In genomic region chr13:116087541-116088308, GRCm38 (mm10) we compare ENCODE assay signal across 22 mouse cellular contexts.
DNase-seq lines count a peak whose midpoint lies in the region; ATAC-seq and TF ChIP-seq lines count a peak whose summit lies in the region.
"Had no signal": no experiment of that assay in that cellular context is flagged by ENCODE, and none has a peak within 500 bp of the region (broad histone marks: within the 10 kb centered on the region; RNA-seq: fewer than 3 reads in every experiment).

No protein-coding gene starts in this region.

- H3K4me2 ChIP-seq in forebrain, embryonic 15.5 days (replicated peaks) = no peak overlapping the region
- H3K4me2 ChIP-seq in hindbrain, postnatal 0 days (ENCODE audit: low read depth, low read length) = no peak overlapping the region
- no peak overlapping the region for H3K4me2 ChIP-seq in neural tube, embryonic 13.5 days
- H3K4me2 ChIP-seq: heart, embryonic 15.5 days; liver, embryonic 12.5 days; lung, embryonic 14.5 days had no signal

- no peak for TF ChIP-seq POLR2A in brain, embryonic 14.5 days (IDR thresholded peaks at IDR 0.05; ENCODE audit: borderline replicate concordance, extremely low read depth, insufficient read depth, insufficient read length, poor library complexity, severe bottlenecking)

- 11% methylated on average over 4 of the region's 4 CpGs for WGBS in forebrain, embryonic 15.5 days
- 35% methylated on average over 4 of the region's 4 CpGs for WGBS in hindbrain, postnatal 0 days
- WGBS in neural tube, embryonic 13.5 days = 43% methylated on average over 4 of the region's 4 CpGs

- peak; percentile 92 for DNase-seq in brain, embryonic 14.5 days (ENCODE audit: low read depth)
- peak; percentile 34 for DNase-seq in hindbrain, postnatal 0 days (ENCODE audit: low spot score)
- DNase-seq in frontal cortex, postnatal 36 days (ENCODE audit: low spot score in 2 of 2) = no peak
- no peak for DNase-seq in adrenal gland, adult 18-20 months (ENCODE audit: low spot score in 2 of 2)
- DNase-seq in adrenal gland, postnatal 10 days = no peak
- no peak for DNase-seq in kidney, postnatal 25 days
- DNase-seq: cerebellum, adult 9-11 months; gastrocnemius, adult 2 months; heart, adult 2 months; kidney, adult 11 months; kidney, postnatal 14 days; layer of hippocampus, adult 9-11 months; lung, embryonic 14.5 days; thymus, adult 2 months had no signal

- peak; percentile 98 for ATAC-seq in forebrain, embryonic 15.5 days (replicated peaks)
- ATAC-seq in hindbrain, postnatal 0 days = peak; percentile 71
- ATAC-seq in neural tube, embryonic 13.5 days (ENCODE audit: low read depth) = peak; percentile 93
- ATAC-seq: activated CD4-positive, CD25-positive, alpha-beta regulatory T cell, adult 4 months; liver, embryonic 12.5 days; Patski had no signal

- H3K4me1 ChIP-seq in forebrain, embryonic 15.5 days = peaks cover 9% of the 10 kb centered on the region; the same call in 1 of the 2 replicates
- no peaks in the 10 kb centered on the region for H3K4me1 ChIP-seq in hindbrain, postnatal 0 days (ENCODE audit: insufficient read depth, low read length)
- peaks cover 8% of the 10 kb centered on the region for H3K4me1 ChIP-seq in neural tube, embryonic 13.5 days (replicated peaks)
- H3K4me1 ChIP-seq: heart, embryonic 15.5 days; liver, embryonic 12.5 days had no signal

- H3K9ac ChIP-seq in forebrain, embryonic 15.5 days (replicated peaks) = no peak overlapping the region
- no peak overlapping the region for H3K9ac ChIP-seq in hindbrain, postnatal 0 days (replicated peaks; ENCODE audit: low read length)
- no peak overlapping the region for H3K9ac ChIP-seq in neural tube, embryonic 13.5 days
- H3K9ac ChIP-seq: heart, embryonic 15.5 days; liver, embryonic 12.5 days; lung, embryonic 14.5 days had no signal

- H3K36me3 ChIP-seq in forebrain, embryonic 15.5 days = no peaks in the 10 kb centered on the region
- no peaks in the 10 kb centered on the region for H3K36me3 ChIP-seq in hindbrain, postnatal 0 days (ENCODE audit: insufficient read depth, low read length)
- H3K36me3 ChIP-seq in neural tube, embryonic 13.5 days = no peaks in the 10 kb centered on the region
- H3K36me3 ChIP-seq: heart, embryonic 15.5 days; liver, embryonic 12.5 days had no signal

- no peaks in the 10 kb centered on the region for H3K9me3 ChIP-seq in forebrain, embryonic 15.5 days
- H3K9me3 ChIP-seq in hindbrain, postnatal 0 days (ENCODE audit: low read length) = no peaks in the 10 kb centered on the region
- no peaks in the 10 kb centered on the region for H3K9me3 ChIP-seq in neural tube, embryonic 13.5 days
- H3K9me3 ChIP-seq: heart, embryonic 15.5 days; liver, embryonic 12.5 days had no signal

- H3K27me3 ChIP-seq in forebrain, embryonic 15.5 days = no peaks in the 10 kb centered on the region
- no peaks in the 10 kb centered on the region for H3K27me3 ChIP-seq in hindbrain, postnatal 0 days (ENCODE audit: insufficient read depth, low read length)
- H3K27me3 ChIP-seq in neural tube, embryonic 13.5 days = no peaks in the 10 kb centered on the region
- H3K27me3 ChIP-seq: heart, embryonic 15.5 days; liver, embryonic 12.5 days had no signal

- peak overlapping the region; percentile 58 for H3K27ac ChIP-seq in forebrain, embryonic 15.5 days (replicated peaks)
- no peak overlapping the region for H3K27ac ChIP-seq in hindbrain, postnatal 0 days
- H3K27ac ChIP-seq in neural tube, embryonic 13.5 days (replicated peaks) = no peak overlapping the region
- H3K27ac ChIP-seq: gastrocnemius, adult 2 months; heart, adult 2 months; heart, embryonic 15.5 days; liver, embryonic 12.5 days; macrophage had no signal

- H3K4me3 ChIP-seq in forebrain, embryonic 15.5 days = no peak overlapping the region
- H3K4me3 ChIP-seq in hindbrain, postnatal 0 days (ENCODE audit: low read length) = no peak overlapping the region
- no peak overlapping the region for H3K4me3 ChIP-seq in neural tube, embryonic 13.5 days
- H3K4me3 ChIP-seq: gastrocnemius, adult 2 months; heart, adult 2 months; heart, embryonic 15.5 days; liver, embryonic 12.5 days; myocyte had no signal

- no peak for TF ChIP-seq CTCF in brain, embryonic 14.5 days (IDR thresholded peaks at IDR 0.05; ENCODE audit: borderline replicate concordance, extremely low read depth, insufficient read depth, insufficient read length)
- no peak for TF ChIP-seq CTCF in hindbrain, postnatal 0 days (IDR thresholded peaks at IDR 0.05; ENCODE audit: low read depth)

Comparison
In these comparisons a context has a peak if more than half of its experiments do, and no peak if none do; other contexts are left out.
1. DNase-seq: peak in brain, embryonic 14.5 days (single experiment) and hindbrain, postnatal 0 days (single experiment); none in frontal cortex, postnatal 36 days (0 of 2), adrenal gland, adult 18-20 months (0 of 2), adrenal gland, postnatal 10 days (single experiment) and kidney, postnatal 25 days (0 of 2).
2. Peak in every context shown above with its lines, with median percentiles within 50 percentile points of each other: ATAC-seq.